Mouse (Mus musculus) forebrain, embryonic 13.5 days (tissue): ENCODE data around the gene Susd5. TPM values are rescaled to one million over a fixed set of nuclear protein-coding genes. Genes with fewer than 3 reads are reported as not detected.

Experiments
- ATAC-seq: fragments of 200-750 bp; cut with Nextera tagmentation; 2 replicates; pipeline ENCODE4 v1.8.0; 2017
- H3K27ac ChIP-seq: fragments of 300-500 bp; sonication (generic); 2 replicates; pipeline ENCODE4 v1.5.1; 2015; ENCODE audit warnings: inconsistent platforms, mild to moderate bottlenecking, moderate library complexity
- H3K27me3 ChIP-seq: fragments of 300-500 bp; sonication (generic); 2 replicates; pipeline ENCODE4 v1.6.1; 2015; ENCODE audit warnings: mild to moderate bottlenecking, inconsistent platforms
- H3K36me3 ChIP-seq: fragments of 300-500 bp; sonication (generic); 2 replicates; pipeline ENCODE4 v1.6.1; 2015; ENCODE audit warnings: mild to moderate bottlenecking, inconsistent platforms; ENCODE audit not compliant: poor library complexity, severe bottlenecking
- H3K4me1 ChIP-seq: fragments of 300-500 bp; sonication (generic); 2 replicates; pipeline ENCODE4 v1.6.1; 2015; ENCODE audit warnings: inconsistent platforms
- H3K4me2 ChIP-seq: fragments of 300-500 bp; sonication (generic); 2 replicates; pipeline ENCODE4 v1.6.1; 2015; ENCODE audit warnings: inconsistent platforms, mild to moderate bottlenecking, moderate library complexity
- H3K4me3 ChIP-seq: fragments of 300-500 bp; sonication (generic); 2 replicates; pipeline ENCODE4 v1.5.1; 2015; ENCODE audit warnings: mild to moderate bottlenecking, inconsistent platforms
- H3K9ac ChIP-seq: fragments of 300-500 bp; sonication (generic); 2 replicates; pipeline ENCODE4 v1.6.1; 2015; ENCODE audit warnings: mild to moderate bottlenecking, inconsistent platforms
- H3K9me3 ChIP-seq: fragments of 300-500 bp; sonication (generic); replicated peaks from 2 replicates; pipeline ENCODE4 v1.6.1; 2016; ENCODE audit warnings: inconsistent platforms
- WGBS: fragments of 180-500 bp; shearing (Covaris S2); methylation state at CpG from one replicate; pipeline ENCODE4 v1.1.7; 2015; 5-methylcytosine and 5-hydroxymethylcytosine counted together
- polyA plus RNA-seq: library from polyadenylated mRNA; unstranded; fragments of >200 nt; fragmentation: Nextera tagmentation; extraction: Ambion mirVana; gene quantifications from 2 replicates; pipeline ENCODE4 v1.2.1, GENCODE M21; 2015

Susd5 gene
- polyA plus RNA-seq, 1 experiment from 2014 or later, result not detected

DNA sequence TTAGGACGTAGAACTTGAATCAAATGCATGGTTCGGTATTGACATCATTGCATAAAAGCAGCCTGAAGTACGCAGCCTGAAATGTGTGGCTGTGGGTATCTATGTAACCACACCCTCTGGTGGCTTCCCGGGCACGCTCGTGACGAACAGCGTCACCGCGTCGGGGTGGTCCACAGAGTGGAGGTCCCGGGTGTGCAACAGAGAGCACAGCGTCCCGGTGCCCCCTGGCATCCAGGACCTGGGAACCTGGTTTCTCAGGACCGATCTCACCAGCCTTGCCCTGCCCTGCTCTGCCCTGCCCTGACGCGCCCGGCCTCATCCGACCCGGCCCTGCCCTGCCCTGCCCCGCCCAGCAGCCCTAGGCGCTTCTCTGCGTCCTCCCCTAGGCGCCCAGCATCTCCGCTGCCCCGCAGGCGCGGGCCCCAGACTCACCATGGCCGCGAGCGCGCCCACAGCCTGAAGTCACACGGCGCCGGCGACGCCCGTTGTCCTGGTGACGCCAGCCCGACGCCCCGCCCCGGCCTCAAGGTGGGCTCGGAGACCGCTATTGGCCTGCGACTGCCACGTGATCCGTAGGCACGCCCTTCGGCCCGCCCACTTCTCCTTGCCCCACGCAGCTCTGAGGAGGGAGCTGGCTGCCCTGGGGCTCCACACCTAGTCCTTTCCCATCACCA is 30.5 kb upstream of the Susd5 start:
- Histone ChIP-seq H3K27ac (peak overlapping the region; percentile 77), H3K27me3 (no peaks in the 10 kb centered on the region), H3K9ac (peak overlapping the region; percentile 75), H3K4me3 (peak overlapping the region; percentile 72), H3K4me1 (peaks cover 11% of the 10 kb centered on the region), H3K4me2 (peak overlapping the region; percentile 75), H3K36me3 (no peaks in the 10 kb centered on the region), H3K9me3 (no peaks in the 10 kb centered on the region)
- under 1% methylated on average over 50 of the region's 52 CpGs for WGBS
- ATAC-seq, result peak; percentile 98

DNA sequence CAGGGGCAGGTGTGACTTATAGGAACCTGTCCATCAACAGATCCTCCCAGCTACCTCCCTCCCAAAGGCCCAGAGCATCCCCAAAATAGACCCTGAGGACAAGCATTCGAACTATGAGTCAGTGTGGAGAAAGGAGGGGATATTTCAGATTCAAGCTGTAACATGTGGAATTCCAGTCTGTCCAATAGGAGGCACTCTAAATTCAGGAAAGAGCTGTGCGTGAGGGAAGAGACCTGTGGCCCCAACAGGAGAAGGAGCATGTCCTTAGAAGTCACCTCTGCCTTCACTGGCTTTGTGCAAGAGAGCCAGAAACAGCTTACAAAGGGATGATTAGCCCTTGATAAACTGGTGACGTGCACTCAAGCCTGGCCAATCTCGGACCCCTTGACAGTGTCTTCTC is 16.0 kb upstream of the Susd5 start:
- 79% methylated on average over 4 of the region's 4 CpGs for WGBS
- Histone ChIP-seq H3K4me2 (no peak overlapping the region), H3K27ac (no peak overlapping the region), H3K9ac (no peak overlapping the region), H3K4me3 (no peak overlapping the region), H3K36me3 (no peaks in the 10 kb centered on the region), H3K4me1 (peaks cover 4% of the 10 kb centered on the region), H3K9me3 (no peaks in the 10 kb centered on the region), H3K27me3 (no peaks in the 10 kb centered on the region)
- no peak for ATAC-seq

DNA sequence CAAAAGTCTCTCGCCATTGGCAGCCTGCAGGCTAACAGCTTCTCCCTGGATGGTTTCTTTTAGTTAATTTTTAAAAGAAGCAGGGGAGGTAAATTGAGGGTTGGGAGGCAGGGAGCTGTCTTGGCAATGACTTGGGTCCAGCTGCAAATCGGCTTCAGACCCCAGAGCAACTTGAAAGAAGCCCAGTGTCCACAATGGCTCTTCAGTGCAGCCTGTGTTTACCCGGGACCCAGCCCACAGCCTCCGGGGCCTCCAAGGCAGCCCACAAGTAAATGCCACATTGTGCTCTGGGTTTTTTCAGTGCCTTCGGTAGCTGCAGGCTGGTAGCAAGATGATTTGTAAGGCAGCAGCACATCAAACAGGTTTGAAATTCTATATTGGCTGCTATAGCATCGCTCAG is 14.4 kb upstream of the Susd5 start:
- Histone ChIP-seq H3K4me3 (no peak overlapping the region), H3K9ac (no peak overlapping the region), H3K27ac (no peak overlapping the region), H3K4me2 (no peak overlapping the region), H3K4me1 (peaks cover 4% of the 10 kb centered on the region), H3K9me3 (no peaks in the 10 kb centered on the region), H3K36me3 (no peaks in the 10 kb centered on the region), H3K27me3 (no peaks in the 10 kb centered on the region)
- 35% methylated on average over 6 of the region's 6 CpGs for WGBS
- no peak for ATAC-seq

DNA sequence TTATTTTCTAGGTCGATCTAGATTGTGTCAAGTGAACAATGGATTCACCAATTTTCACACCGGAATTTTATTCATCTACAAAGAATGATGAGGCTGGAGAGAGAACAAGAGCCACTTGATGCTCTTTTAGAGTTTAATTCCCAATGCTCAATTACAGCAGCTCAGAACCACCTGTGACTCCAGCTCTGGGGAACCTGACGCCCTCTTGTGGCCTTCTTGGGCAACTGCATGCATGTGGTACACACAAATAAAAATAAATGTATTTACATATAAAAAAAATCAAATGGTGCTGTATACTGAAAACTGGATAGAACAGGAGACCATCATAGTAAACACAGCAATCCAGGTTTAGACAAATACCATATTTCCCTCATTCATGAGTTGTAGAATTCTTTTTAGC is 12.5 kb upstream of the Susd5 start:
- Histone ChIP-seq H3K9ac (no peak overlapping the region), H3K4me3 (no peak overlapping the region), H3K36me3 (no peaks in the 10 kb centered on the region), H3K27me3 (no peaks in the 10 kb centered on the region), H3K4me1 (peaks cover 4% of the 10 kb centered on the region), H3K9me3 (no peaks in the 10 kb centered on the region), H3K4me2 (no peak overlapping the region), H3K27ac (no peak overlapping the region)
- 53% methylated on average over 3 of the region's 3 CpGs for WGBS
- ATAC-seq, result no peak

DNA sequence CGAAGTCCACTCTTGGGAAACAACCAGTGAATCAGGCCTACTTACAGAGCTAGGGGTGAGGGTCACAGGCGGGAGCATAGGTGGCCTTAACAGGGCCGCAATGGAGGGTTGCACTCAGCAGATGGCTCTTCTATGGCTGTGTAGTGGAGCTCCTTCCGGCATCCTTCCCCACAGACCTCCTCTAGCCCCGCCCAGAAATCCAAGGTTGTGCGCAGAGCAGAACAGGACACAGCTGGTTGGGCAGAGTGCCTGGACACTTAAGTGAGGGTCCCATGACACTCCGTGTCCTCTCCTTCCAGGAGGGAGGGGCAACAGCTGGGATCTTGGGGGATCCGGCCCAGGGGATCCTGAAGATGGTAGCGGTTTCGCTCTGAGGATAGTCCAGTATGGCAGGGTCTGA is 10.9 kb upstream of the Susd5 start, which contains the start of gene Fbxl2:
TSS of gene Fbxl2 (minus strand) at position 164 of the 400 bp plus-strand sequence.
- Histone ChIP-seq H3K9me3 (no peaks in the 10 kb centered on the region), H3K27ac (no peak within 1 kb of the TSS), H3K27me3 (no peaks in the 10 kb centered on the region), H3K36me3 (no peaks in the 10 kb centered on the region), H3K4me1 (peaks cover 4% of the 10 kb centered on the region), H3K4me3 (no peak within 1 kb of the TSS), H3K9ac (no peak within 1 kb of the TSS), H3K4me2 (no peak within 1 kb of the TSS)
- 87% methylated on average over 10 of the region's 10 CpGs for WGBS
- no peak for ATAC-seq

DNA sequence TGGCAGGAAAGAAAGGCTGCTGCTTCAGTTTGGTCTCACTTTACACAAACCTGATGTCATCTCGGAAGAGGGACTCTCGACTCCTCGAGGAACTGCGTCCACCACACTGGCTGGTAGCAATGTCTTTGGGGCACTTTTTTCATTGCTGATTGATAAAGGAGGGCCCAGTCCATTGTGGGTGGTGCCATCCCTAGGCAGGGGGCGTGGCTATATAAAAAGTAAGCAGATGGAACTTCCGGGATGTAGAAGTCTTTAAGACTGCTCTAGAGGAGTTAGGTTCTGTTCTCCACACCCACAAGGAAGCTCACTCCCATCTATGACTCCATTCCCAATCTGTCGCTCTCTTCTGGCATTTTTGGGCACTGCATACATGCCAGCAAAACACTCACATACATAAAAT is 10.3 kb upstream of the Susd5 start:
- H3K4me2 ChIP-seq, result no peak overlapping the region
- H3K36me3 ChIP-seq, result no peaks in the 10 kb centered on the region
- H3K27ac ChIP-seq, result no peak overlapping the region
- H3K9ac ChIP-seq, result no peak overlapping the region
- 90% methylated on average over 7 of the region's 7 CpGs for WGBS
- ATAC-seq, result no peak
- H3K4me3 ChIP-seq, result no peak overlapping the region
- no peaks in the 10 kb centered on the region for H3K27me3 ChIP-seq
- peaks cover 4% of the 10 kb centered on the region for H3K4me1 ChIP-seq
- H3K9me3 ChIP-seq, result no peaks in the 10 kb centered on the region

DNA sequence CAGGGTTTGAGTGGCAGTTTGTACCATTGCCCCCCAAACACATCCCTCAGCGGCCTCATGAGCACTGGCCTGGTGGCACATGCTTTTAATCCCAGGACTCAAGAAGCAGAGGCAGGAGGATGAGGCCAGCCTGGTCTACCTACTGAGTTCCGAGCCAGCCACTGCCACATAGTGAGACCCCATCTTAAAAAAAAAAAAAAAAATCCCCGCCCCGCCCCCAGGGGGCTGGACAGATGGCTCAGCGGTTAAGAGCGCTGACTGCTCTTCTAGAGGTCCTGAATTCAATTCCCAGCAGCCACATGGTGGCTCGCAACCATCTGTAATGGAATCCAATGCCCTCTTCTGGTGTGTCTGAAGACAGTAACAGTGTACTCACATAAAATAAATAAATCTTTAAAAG is 6.8 kb upstream of the Susd5 start:
- Histone ChIP-seq H3K4me3 (no peak overlapping the region), H3K4me1 (no peaks in the 10 kb centered on the region), H3K27ac (no peak overlapping the region), H3K9ac (no peak overlapping the region), H3K36me3 (no peaks in the 10 kb centered on the region), H3K4me2 (no peak overlapping the region), H3K27me3 (peaks cover 2% of the 10 kb centered on the region; the same call in 1 of the 2 replicates), H3K9me3 (no peaks in the 10 kb centered on the region)
- ATAC-seq, result no peak
- WGBS, result 91% methylated on average over 7 of the region's 7 CpGs

DNA sequence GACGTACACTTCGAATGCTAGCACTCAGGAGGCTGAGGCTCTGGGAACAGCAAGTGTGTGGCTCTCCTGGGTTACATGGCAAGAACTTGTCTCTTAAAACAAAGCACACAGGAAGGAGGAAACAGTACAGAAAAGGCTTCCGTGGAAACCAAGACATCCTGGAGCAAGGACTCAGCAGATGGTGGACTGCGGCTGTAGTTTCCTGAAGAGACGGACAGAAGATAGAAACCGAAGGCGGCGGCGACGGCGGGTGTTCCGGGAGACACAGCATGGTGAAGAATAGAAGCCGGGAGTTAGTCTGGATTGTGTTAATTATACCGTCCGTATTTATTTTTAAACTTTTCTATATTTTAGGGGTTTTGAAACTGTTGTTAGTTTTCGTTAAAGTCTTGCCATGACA is 6.2 kb upstream of the Susd5 start:
- no peak overlapping the region for H3K27ac ChIP-seq
- H3K4me2 ChIP-seq, result no peak overlapping the region
- no peak for ATAC-seq
- H3K27me3 ChIP-seq, result peaks cover 8% of the 10 kb centered on the region
- no peaks in the 10 kb centered on the region for H3K36me3 ChIP-seq
- H3K4me3 ChIP-seq, result no peak overlapping the region
- H3K9me3 ChIP-seq, result no peaks in the 10 kb centered on the region
- no peaks in the 10 kb centered on the region for H3K4me1 ChIP-seq
- H3K9ac ChIP-seq, result no peak overlapping the region
- WGBS, result 93% methylated on average over 16 of the region's 16 CpGs

DNA sequence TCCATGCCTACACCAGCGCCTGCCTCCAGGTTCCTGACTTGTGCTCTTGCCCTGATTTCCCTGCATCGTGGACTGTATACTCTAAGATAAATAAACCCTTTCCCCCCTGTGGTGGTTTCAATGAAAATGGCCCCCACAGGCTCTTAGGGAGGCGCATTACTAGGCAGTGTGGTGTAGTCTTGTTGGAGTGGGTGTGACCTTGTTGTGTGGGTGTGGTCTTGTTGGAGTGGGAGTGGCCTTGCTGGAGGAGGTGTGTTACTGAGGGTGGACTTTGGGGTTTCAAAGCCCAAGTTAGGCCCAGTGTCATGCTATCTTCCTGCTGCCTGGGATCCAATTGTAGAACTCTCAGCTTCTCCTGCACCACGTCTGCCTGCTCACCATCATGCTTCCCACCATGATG is 4.9 kb upstream of the Susd5 start:
- H3K9me3 ChIP-seq, result no peaks in the 10 kb centered on the region
- no peak overlapping the region for H3K9ac ChIP-seq
- WGBS, result 78% methylated on average over 4 of the region's 4 CpGs
- H3K27ac ChIP-seq, result no peak overlapping the region
- no peaks in the 10 kb centered on the region for H3K36me3 ChIP-seq
- H3K27me3 ChIP-seq, result peaks cover 21% of the 10 kb centered on the region
- H3K4me2 ChIP-seq, result no peak overlapping the region
- ATAC-seq, result no peak
- H3K4me1 ChIP-seq, result peaks cover under 1% of the 10 kb centered on the region; the same call in 1 of the 2 replicates
- no peak overlapping the region for H3K4me3 ChIP-seq

DNA sequence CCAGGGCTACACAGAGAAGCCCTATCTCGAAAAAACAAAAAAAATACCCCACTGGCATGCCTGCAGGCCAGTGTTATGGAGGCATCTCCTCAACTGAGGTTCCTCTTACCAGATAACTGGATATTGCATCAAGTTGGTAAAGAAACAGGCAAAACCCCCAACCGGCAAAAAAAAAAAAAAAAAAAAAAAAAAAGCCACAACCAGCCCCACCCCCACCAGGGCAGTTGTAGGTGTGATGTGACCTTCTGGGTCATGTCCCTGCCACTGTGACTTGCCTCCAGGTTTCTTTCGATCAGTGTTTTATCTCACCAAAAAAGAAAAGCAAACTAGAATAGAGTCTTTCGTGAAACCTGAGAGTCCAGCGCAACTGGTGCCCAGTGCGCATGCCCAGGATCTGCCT is 4.1 kb upstream of the Susd5 start:
- no peak for ATAC-seq
- Histone ChIP-seq H3K9ac (no peak overlapping the region), H3K27me3 (peaks cover 29% of the 10 kb centered on the region), H3K4me1 (peaks cover 9% of the 10 kb centered on the region; the same call in 1 of the 2 replicates), H3K4me2 (no peak overlapping the region), H3K9me3 (no peaks in the 10 kb centered on the region), H3K4me3 (no peak overlapping the region), H3K27ac (no peak overlapping the region), H3K36me3 (no peaks in the 10 kb centered on the region)
- 80% methylated on average over 6 of the region's 6 CpGs for WGBS

DNA sequence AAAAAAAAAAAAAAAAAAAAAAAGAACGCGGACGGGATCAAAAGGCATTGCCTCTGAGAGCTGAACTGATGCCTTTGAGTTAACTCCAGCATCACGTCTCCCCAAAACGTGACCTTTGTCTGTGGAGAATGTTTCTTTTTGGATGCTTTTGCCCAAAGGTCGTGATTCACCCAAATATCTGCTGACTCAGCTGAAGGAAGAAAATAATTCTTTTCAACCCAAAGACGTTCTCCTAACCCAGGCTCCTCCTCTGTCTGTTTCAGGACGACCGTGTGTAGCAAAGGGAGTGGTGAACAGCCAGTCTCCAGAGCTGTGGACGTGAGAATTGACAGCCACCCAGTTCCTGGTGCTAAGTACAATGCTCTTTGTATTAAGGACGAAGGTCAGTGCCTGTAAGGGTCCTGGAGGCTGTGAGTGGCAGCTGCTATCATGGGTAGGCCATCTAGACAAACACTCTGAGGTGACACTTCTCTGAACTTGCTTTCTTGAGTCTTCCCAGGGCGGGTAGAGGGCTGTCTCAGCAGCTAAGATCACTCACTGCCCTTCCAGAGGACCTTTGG is 11.6 kb downstream of the Susd5 start:
- Histone ChIP-seq H3K9me3 (no peaks in the 10 kb centered on the region), H3K27me3 (no peaks in the 10 kb centered on the region), H3K27ac (no peak overlapping the region), H3K4me3 (no peak overlapping the region), H3K9ac (no peak overlapping the region), H3K36me3 (no peaks in the 10 kb centered on the region), H3K4me2 (no peak overlapping the region), H3K4me1 (no peaks in the 10 kb centered on the region)
- WGBS, result 61% methylated on average over 12 of the region's 12 CpGs
- ATAC-seq, result no peak

DNA sequence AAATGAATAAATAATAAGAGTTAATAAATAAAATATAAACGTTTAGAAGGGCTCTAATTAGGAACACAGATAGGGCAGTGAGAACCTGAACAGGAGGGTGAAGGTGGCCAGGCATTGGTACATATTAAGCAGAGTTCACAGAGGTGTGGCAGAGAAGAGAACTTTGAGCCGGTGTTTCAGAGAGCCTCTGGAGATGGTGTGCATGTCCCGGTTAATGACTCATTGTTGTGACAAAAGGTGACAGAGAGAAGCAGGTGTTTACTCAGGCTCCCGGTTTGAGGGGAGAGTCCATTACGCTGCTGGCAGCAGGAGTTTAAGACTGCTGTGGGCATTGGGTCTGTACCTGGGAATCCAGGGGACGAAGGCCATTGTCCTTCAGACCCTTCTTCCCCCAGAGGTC is 12.4 kb downstream of the Susd5 start:
- no peak for ATAC-seq
- no peaks in the 10 kb centered on the region for H3K36me3 ChIP-seq
- 71% methylated on average over 6 of the region's 6 CpGs for WGBS
- no peak overlapping the region for H3K4me3 ChIP-seq
- H3K27me3 ChIP-seq, result no peaks in the 10 kb centered on the region
- H3K4me1 ChIP-seq, result no peaks in the 10 kb centered on the region
- no peak overlapping the region for H3K27ac ChIP-seq
- no peak overlapping the region for H3K9ac ChIP-seq
- H3K9me3 ChIP-seq, result no peaks in the 10 kb centered on the region
- no peak overlapping the region for H3K4me2 ChIP-seq

DNA sequence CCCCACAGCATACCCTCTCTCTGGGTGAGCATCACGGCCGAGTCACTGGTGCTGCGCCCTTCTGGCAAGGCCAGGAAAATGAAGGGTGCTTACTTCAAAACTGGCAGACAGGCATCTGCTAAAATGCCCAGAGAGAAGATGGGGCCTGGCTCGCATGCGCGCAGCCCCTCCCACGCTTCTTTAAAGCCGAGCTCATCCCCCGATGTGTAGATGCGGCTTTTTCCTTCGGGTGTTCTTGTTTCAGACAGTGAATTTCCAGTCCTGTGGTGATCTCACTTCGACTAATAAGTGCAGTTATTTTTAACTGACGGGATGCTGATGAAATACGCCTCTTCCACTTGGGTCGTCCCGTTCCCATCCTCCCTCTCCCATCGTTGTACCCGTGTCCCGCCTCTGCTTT is 16.7 kb downstream of the Susd5 start:
- Histone ChIP-seq H3K9ac (no peak overlapping the region), H3K4me2 (no peak overlapping the region), H3K36me3 (no peaks in the 10 kb centered on the region), H3K4me1 (no peaks in the 10 kb centered on the region), H3K27ac (no peak overlapping the region), H3K4me3 (no peak overlapping the region), H3K9me3 (no peaks in the 10 kb centered on the region), H3K27me3 (no peaks in the 10 kb centered on the region)
- ATAC-seq, result no peak
- 88% methylated on average over 19 of the region's 19 CpGs for WGBS
